Mouse (Mus musculus) adrenal gland, adult 8-10 months (tissue): ENCODE data around the gene Lfng. TPM values are rescaled to one million over a fixed set of nuclear protein-coding genes. Genes with fewer than 3 reads are reported as not detected.

Source experiments
- DNase-seq: peaks from one replicate; pipeline ENCODE4 v3.0.0; 2022
- total RNA-seq, 4 experiments: library from RNA; stranded (reverse); gene quantifications; 2 replicates each; pipeline ENCODE4 v1.2.4; 2022

Lfng gene
- total RNA-seq: 10 to 100 TPM; 11.6 to 18.9 (median 17.2) TPM

- peak; percentile 91 for DNase-seq
Observed at GRCm38 (mm10) chr5:140607001-140607835, at the start of gene Lfng. Gene Lfng (plus strand): TSS chr5:140607320.

DNA sequence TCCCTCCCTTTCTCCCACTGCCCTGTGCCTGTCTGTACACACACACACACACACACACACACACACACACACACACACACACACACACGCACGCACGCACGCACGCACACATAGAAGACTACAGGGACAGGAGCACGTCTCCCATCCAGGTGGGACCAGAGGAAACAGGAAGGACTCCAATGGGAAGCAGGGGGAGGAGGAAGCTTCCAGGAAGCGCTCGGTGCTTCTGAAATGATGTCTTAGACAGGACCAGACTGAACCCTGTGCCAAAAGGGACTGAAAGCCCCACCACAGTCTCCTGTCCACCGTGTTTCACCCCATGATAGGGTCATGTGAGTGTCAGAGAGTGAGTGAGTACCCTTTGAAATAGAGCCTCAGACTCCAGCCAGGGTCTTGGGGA, 44.5 kb upstream of the Lfng start:
- no peak for DNase-seq

DNA sequence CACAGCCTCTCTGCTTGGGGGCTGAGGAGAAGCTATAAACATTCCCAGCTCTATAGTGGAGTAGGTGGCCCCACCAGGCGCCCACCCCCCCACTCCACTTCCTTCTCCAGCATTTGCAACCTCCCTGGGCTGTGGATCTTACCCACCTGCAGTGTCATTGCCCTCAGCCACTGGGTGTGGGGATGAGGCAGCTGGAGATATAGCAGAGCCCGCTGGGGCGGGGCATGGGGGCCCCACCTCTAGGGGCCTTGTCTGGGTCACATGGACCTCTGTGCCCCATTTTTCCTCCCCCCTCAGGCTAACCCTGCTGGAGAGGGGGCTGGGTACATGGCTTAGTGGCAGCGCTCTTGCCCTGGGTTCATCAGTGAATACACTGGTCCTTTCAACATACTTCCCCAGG, 42.2 kb upstream of the Lfng start, which contains the start of gene Grifin:
Gene Grifin, minus strand, starts transcription at position 176 of the 400 bp plus-strand sequence.
- DNase-seq: no peak

DNA sequence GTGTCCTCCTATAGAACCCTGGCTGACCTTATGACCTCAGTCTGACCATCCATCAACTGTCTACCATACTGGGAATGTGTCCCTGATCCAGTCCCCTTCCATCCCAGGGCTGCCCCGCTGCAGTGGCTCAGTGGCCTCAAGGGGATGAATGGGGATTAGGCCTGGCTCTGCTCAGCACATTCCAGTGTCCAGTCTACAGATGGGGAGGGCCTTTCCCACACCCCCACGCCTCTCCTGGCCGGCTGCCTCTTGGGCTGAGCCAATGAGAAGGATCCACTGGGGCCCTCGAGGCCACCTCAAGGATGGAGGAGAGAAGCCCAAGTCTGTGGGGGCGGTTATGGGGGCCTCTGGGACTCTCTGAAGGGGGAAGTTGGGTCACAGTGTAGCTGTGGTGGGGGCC, 41.7 kb upstream of the Lfng start:
- no peak for DNase-seq

DNA sequence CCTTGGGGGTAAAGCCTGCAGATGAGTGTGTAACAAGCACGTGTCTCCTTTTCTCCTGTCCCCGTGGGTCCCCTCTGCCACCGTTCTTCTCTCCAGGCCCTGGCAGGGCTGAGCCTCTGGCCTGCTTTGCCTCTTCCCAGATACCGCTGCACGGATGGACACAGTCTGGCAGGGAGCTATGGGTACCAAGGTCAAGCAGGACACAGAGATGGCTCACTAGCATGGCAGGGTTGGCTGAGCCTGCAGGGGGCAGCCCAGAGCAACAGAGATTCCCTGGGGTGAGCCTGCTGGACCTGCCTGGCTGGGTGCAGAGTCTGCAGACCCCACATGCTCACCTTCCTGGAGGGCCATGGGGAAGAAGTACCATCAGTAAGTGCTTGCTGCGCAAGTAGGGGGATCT, 41.3 kb upstream of the Lfng start:
- DNase-seq: peak; percentile 41

- no peak for DNase-seq
Observed at GRCm38 (mm10) chr5:140566271-140566670, 40.8 kb upstream of the Lfng start.

DNA sequence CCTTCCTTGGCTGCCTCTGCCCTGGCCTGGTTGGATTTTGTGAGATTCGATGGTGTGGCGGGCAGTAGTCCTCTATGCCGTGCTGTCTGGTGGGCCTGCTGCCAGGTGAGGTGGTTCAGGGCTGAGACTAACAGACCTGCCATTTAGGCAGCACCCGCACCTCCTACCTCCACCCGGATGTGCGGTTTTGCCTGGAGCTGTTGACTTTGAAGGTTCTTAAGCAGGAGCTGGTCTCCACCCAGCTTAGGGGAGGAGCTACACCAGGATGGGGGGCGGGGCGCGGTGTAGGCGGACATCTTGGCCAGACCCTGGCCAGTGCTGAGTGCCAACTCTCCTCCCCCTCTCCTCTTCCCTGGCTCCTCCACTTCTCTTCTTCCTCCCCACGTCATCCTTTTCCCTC, 39.8 kb upstream of the Lfng start:
- DNase-seq: peak; percentile 31

GRCm38 (mm10) chr5:140567751-140568150, 39.4 kb upstream of the Lfng start:
- DNase-seq: no peak

DNA sequence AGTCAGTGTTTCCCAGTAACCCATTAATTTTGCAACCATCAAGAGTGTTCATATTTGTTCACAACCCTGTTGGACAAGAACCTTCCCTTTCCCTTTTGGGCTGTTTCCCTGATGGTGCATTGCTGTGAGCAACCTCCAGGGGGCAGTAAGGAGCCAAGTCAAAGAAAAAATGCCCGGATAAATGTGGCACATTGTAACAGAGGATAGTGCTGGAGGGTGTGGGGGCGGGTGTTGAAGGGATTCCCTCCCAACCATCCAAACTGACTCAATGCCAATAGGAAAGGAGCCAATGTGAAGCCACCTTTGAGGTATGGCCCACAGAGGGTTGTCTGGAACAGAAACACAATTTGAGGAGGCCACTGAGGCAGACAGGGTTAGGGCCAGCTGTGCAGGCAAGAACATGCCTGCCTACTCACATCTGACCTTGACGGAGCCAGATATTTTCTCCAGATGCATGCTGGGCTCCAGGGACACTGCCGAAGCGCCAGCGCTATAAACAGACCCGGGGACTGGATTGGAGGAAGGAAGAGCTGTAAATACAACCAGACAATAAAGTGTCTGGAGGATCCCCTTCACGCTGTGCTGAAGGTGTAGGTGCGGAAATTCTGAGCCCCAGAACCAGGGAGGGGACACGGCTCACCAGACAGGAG, 38.7 kb upstream of the Lfng start:
- DNase-seq: peak; percentile 36

- no peak for DNase-seq
Observed at GRCm38 (mm10) chr5:140569032-140569595, 38.0 kb upstream of the Lfng start.

- no peak for DNase-seq
Observed at GRCm38 (mm10) chr5:140570223-140570870, 36.8 kb upstream of the Lfng start.

DNA sequence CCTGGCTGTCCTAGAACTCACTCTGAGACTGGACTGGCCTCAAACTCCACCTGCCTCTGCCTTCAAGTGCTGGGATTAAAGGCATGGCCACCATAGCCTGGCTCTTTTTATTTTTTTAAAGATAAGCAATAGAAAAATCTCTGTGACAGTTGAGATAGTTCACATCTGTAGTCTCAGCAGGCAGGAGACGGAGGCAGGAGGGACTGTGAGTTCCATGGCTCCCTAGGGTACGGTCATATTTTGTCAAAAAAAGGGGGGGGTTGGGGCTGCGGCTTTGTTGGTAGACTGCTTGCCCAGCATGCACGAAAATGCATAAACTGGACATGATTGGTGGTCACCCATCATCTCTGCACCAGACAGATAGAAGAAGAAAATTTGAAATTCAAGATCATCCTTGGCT, 35.9 kb upstream of the Lfng start:
- DNase-seq: no peak

DNA sequence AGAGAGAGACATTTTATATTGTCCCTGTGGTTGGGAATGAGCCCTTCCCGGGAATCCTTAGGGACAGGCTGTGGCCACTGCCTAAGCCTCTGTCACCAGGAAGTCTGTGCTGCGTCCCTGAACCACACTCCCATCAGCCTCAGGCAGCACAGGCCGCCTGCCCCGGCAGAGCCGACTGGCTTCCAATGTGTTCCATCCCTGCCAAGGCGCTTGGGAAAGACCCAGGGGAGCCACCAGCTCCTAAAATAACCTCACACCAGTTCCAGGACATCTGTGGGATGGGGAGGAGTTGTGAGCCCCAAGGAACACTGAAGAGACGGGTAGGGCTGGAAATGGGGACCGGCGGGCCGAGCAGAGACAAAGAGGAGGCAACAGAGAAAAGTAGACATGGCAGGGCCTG, 35.4 kb upstream of the Lfng start:
- peak; percentile 45 for DNase-seq

GRCm38 (mm10) chr5:140572611-140573010, 34.5 kb upstream of the Lfng start:
- DNase-seq: peak; percentile 20

DNA sequence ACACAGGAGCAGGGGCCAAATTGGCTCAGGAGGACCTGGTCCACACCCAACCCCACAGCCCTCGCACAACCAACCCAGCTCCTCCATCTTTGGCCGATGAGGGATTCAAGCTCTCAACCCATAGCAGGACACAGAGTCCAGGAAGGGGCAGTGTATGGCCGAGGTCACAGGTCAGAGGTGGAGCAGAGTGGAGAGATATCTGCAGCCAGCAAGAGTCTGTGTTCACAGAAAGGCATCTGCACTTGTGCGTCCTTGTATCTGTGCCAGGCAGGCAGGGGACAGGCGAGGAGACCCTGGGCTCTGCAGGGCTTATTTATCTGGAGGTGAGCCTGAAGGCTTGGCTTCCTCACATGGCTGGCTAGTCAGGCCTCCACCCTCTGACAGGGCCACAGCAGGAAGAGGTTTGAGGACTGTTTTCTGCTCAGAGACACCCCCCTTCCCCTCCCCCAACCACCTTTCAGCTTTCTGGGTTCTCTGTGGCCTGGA, 31.7 kb upstream of the Lfng start:
- DNase-seq: peak; percentile 43

GRCm38 (mm10) chr5:140579221-140579620, 27.9 kb upstream of the Lfng start:
- no peak for DNase-seq

DNA sequence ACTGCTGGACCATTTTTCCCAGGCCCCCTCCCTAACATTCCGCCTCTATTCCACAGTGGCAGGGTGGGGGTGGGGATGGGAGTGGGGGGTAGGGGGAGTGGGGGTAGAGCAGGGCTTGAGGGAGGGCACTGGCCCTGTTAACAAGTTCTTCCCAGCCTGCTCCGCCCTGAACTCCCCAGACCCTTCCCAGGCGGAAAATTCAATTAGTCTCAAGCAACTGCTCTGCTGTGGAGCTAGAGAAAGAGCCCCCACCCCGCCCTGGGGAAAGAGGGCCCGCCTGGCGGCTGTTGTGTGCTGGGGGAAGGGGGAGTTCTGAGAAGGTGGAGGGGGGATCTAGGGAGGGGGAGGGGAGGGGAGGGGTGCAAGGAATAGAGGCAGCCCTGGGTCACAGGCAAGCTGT, 27.3 kb upstream of the Lfng start:
- DNase-seq: no peak

DNA sequence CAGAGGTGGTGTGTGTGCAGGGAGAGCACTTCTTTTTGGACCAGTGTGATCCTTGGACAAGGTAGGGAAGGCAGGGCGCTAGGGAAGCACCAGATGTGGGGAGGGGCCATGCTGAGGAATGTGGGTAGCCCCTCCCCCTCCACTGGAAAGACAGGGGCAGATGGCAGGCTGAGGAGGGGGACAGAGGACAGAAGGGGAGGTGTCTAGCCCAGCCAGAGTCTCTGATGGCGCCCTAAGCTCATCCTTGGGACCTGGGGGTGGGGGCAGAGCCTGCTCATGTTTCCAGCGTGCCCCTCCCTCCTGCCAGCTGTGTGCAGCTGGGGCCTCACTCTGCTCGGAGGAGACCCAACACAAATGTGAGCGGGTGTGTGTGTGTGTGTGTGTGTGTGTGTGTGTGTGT, 25.6 kb upstream of the Lfng start:
- no peak for DNase-seq

DNA sequence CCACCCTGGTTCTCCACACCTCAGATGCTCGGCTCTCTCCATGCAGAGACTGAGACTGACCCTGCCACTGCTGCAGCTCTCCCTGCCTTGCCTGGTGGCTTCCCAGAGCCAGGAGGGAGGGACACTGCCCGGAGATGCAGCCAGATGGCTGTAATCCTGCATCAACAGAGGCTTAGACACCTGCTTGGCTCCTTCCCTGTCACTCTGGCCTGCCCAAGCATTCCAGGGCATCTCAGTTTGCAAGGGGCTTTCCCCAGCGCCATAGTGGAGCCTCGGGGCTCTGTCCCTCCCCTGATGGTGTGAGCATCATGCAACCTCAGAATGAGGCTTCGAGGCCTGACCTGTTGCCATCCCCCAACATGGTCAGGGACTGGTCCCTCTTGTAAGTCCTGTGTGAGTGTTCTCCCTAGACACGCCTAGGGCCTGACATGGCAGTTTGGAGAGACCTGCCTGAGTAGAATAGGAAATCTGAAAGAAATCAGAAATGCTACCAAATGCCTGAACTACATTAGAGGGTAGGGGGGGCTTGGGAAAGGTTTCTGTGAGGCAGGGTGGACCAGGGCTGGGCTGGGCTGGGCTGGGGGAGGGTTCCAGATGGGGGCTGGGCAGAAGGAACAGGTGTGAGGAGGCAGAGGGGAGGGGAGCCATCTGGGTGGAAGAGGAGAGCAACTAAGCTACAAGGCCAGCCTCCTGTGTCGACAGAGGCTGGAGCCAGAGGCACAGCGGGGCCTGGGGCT, 24.0 kb upstream of the Lfng start:
- DNase-seq: no peak

GRCm38 (mm10) chr5:140583732-140584368, 23.3 kb upstream of the Lfng start:
- DNase-seq: no peak

GRCm38 (mm10) chr5:140589082-140589774, 17.9 kb upstream of the Lfng start:
- DNase-seq: no peak
